Mouse (Mus musculus) neural tube, embryonic 10.5 days (tissue): Measurements from ENCODE around the gene Grb10.

Experiments used
- DNase-seq: peaks from one replicate; pipeline ENCODE4 v3.0.0-alpha.2; 2017; ENCODE audit warnings: low spot score; ENCODE audit errors: extremely low spot score

The Grb10 gene

DNA sequence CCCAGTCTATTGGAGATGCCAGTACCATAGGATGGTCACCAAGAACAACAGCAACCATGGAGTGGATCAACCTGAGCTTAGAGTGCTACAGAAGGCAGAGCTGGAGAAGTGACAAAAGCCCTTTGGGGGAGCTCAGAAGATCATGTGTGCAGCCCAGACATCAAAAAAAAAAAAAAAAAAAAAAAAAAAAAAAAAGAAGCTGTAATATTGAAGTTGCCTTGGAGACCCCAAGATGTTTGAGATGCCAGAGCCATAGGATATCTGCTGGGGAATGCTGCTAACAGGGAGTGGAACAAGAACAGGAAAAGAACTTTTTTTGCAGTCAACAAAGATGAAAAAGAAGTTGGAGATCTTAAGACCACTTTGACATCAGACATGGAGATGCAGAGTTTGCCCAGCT lies 133.0 kb downstream of the Grb10 start:
- DNase-seq, result no peak

GRCm38 (mm10) chr11:11904995-11905394 lies 133.5 kb downstream of the Grb10 start:
- DNase-seq, result no peak

GRCm38 (mm10) chr11:11901509-11901908 lies 137.0 kb downstream of the Grb10 start:
- no peak for DNase-seq

DNA sequence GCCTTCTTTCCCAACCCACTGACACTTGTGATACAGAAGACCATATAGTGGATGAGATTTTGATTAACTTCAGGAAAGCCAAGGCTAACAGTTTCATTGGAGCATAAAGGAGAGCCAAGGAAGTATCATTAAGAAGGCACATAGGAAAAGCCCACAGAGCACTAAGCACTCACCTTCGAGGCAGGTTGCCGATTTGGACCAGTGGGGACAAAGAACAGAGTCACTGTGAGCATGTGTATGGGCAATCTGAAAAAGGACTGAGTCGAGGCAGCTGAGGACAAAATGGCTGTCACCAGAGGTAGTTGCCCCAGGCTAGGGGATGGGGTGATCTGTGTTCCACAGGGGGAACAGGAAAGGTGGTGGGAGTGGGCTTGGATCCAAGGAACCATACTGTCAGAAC lies 140.0 kb downstream of the Grb10 start:
- DNase-seq, result no peak

DNA sequence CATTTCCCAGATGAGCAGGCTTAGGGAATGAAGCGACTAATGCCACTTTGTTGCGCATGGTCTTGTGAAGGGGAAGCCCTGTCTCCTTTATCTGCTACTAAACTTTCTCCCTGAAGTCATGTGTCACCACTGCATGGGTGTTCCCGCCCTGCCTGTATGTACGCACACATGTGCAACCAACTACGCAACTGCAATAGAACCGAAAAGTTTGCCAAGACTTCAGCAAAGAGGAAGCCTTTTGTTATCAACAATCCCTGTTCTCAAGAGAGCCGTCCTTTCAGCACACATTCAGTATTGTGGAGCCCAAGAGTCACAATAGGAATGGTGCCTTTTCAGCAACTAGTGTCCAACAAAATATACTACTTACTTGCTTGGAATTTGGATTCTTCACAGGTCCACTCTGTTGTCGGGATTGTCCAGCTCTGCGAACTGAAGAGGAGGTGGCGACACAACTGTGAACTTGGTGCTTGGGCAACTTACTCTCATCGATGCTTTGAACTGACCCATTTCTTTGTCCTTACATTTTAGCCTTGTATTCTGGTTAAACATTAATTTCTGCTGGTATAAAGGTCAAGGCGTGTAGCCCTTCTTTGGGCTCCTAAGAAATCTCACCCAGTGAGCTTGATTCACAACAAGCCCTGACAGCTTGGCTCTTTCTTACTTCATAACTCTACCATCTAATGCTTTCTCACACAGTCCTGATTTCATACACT lies 140.7 kb downstream of the Grb10 start, which contains the start of gene Ddc:
Gene Ddc (minus strand): TSS at position 500 of the 713 bp plus-strand sequence.
- no peak for DNase-seq

- no peak for DNase-seq
Measured at GRCm38 (mm10) chr11:11895479-11895878, 143.0 kb downstream of the Grb10 start.

DNA sequence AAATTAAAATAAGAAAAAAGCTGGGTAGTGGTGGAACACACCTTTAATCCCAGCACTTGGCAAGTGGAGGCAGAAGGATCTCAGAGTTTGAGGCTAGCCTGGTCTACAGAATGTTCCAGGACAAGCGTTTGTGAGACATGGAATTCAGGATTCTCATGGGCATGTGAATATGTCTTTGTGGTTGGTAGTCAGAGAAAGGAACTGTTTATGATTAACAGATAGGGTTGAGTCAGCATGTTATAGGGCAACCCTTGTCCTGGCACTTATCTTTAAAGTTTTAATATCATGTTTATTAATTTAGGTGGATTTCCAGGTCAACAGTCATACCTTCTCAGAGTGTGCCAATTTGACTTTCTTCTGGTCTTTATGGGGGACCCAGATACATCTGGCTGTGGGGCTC lies 144.7 kb downstream of the Grb10 start:
- DNase-seq, result no peak

- no peak for DNase-seq
Measured at GRCm38 (mm10) chr11:11892993-11893602, 145.4 kb downstream of the Grb10 start.

DNA sequence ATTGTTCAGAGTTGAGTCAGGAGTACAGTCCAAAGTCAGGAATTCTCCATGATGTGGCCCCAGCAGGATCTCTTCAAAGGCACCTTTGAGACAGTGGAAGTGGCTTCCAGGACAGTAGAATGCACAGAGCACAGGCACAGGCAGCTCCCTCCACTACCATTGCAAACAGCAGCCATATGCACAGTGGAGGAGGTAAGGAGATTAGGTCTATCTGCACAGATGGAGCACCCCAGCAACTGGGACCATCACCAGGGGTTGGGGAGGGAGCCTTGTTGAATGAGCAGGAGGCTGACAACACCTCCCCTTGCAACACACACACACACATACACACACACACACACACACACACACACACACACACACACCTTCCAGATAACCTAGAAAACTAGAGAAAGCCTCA lies 146.7 kb downstream of the Grb10 start:
- no peak for DNase-seq

GRCm38 (mm10) chr11:11890139-11890741 lies 148.2 kb downstream of the Grb10 start:
- no peak for DNase-seq

GRCm38 (mm10) chr11:11888727-11889126 lies 149.8 kb downstream of the Grb10 start:
- DNase-seq, result no peak

DNA sequence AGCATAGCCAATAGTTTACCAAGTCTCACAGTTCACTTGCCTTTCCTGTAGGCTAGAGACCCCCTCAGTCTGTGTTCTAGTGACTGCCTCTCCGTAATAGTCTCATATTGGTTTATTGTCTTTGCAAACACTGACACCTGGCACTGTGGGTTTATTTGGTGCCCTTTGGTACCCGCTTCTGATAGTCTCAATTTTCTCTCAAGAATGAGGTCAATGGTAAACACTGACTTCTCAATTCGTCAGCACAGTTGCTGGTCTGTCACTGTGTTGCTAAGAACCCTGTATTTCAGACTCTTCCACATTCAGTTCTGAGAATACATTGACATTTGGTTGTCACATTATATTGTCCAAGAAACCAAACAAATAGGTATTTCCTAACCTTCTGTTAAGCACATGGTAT lies 150.4 kb downstream of the Grb10 start:
- no peak for DNase-seq

DNA sequence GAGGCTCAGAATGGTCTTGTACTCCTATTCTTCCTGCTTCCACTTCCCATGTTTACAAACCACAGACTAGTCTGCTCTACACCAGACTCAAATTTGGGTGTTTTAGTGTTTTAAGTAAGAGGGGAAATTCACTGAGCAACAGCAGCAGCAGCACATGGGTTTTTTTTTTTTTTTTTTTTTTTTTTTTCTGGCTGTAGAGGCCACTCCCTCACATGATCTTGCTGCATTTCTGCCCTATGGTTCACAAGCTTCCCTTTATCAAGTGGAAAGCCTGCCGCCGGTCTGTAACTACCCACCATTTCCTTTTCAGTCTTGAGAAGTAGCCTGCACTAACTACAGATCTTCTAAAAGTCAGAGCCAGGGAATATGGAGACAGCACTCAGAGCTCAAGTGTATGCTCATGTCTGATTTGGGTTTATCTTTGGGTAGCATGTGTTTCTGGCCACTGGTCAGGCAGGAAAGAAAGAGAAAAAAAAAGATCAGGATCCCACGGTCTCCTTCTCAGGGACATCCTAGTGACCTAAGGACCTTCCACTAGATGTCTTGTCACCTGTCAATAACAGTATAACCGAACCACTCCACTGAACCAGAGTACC lies 152.0 kb downstream of the Grb10 start:
- no peak for DNase-seq

- no peak for DNase-seq
Measured at GRCm38 (mm10) chr11:11885921-11886320, 152.6 kb downstream of the Grb10 start.

DNA sequence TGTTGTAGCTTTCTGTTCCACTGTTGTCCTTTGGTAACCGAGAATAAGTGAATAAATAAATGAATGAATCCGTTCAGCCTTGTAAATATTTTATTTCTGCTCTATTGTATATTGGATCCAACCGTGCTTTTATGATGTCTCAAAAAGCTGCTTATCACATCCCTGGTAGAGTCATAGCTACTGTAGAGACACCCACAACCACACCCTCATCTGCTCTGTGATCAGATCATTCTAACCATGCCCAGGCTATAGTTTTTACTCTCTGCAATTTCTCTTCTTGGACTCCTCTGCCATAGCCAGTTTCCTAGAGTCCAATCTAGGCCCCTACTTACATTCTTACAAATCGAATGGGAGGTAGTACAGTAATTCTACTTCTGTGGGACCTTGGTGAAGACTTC lies 153.2 kb downstream of the Grb10 start:
- no peak for DNase-seq

DNA sequence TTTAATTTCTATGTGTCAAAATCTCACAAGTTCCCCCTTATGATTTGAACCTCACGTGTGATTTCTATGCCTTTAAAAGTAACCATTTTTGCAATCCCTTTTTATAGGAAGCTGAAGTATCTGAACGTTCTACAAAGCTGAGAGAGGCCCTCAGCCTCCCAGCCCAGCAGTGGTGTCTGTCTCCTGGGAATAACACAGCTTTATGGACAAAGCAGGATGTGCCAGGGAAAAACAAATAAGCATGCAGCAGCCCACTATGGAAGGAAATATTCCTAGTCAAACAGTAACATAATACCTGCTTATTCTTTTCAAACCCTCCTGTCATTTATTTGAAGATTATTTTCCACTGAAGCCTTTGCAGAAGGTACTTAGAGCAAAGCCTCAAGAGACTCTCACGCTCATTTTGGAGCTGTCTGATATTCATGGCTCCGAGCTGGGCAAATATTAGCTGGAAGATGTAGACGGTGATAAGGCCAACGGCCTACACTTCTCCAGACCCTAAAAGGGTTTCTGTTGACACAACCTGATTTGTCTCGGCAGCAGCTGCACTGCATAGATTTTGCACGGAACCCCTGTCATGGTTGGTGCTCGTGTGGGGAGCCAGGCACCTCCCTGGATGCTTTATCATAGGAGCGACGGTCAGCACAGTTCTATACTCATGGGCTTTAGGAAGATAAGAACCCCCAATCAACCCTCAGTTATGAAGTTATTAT lies 153.8 kb downstream of the Grb10 start:
- DNase-seq, result no peak

- DNase-seq, result no peak
Measured at GRCm38 (mm10) chr11:11881783-11882155, 156.7 kb downstream of the Grb10 start.

- no peak for DNase-seq
Measured at GRCm38 (mm10) chr11:11881026-11881782, 157.3 kb downstream of the Grb10 start.
